Mouse (Mus musculus): ENCODE measurements around the gene Ms4a4c. TPM values are rescaled to one million over a fixed set of nuclear protein-coding genes. Genes with fewer than 3 reads are reported as not detected.

Gene Ms4a4c
- 1.8 TPM in 1 of 2 replicates, not detected in the other for polyA plus RNA-seq (2012; ENCODE audit: insufficient read depth, low replicate concordance)

- no peaks in the 10 kb centered on the region for H3K36me3 ChIP-seq (replicated peaks; ENCODE audit: low read length)
- H3K4me1 ChIP-seq: no peaks in the 10 kb centered on the region
- no peaks in the 10 kb centered on the region for H3K27me3 ChIP-seq (replicated peaks)
These were observed at the start of gene Ms4a4c for GRCm38 (mm10) chr19:11404527-11404926. Ms4a4c (plus strand) TSS chr19:11404770.

GRCm38 (mm10) chr19:11355730-11356129 is 48.8 kb upstream of the Ms4a4c start:
- Histone ChIP-seq H3K9me3 (no peaks in the 10 kb centered on the region), H3K36me3 (replicated peaks; ENCODE audit: low read length) (no peaks in the 10 kb centered on the region), H3K27me3 (replicated peaks) (no peaks in the 10 kb centered on the region), H3K4me3 (replicated peaks) (no peak overlapping the region), H3K4me1 (no peaks in the 10 kb centered on the region)
- TF ChIP-seq GATA1 (IDR thresholded peaks at IDR 0.05; ENCODE audit: borderline replicate concordance, low read length): no peak
- no peak for TF ChIP-seq FLI1 (IDR thresholded peaks at IDR 0.05; ENCODE audit: low read length)

More at GRCm38 (mm10) chr19:11404527-11404926, at the start of gene Ms4a4c:
- Histone ChIP-seq H3K4me3 (replicated peaks) (no peak within 1 kb of the TSS), H3K9me3 (no peaks in the 10 kb centered on the region)
- TF ChIP-seq GATA1 (IDR thresholded peaks at IDR 0.05; ENCODE audit: borderline replicate concordance, low read length) (no peak), FLI1 (IDR thresholded peaks at IDR 0.05; ENCODE audit: low read length) (no peak)

GRCm38 (mm10) chr19:11360106-11360505 is 44.5 kb upstream of the Ms4a4c start:
- H3K4me1 ChIP-seq: no peaks in the 10 kb centered on the region

GRCm38 (mm10) chr19:11362002-11362401 is 42.6 kb upstream of the Ms4a4c start:
- Histone ChIP-seq H3K27me3 (replicated peaks) (no peaks in the 10 kb centered on the region), H3K4me1 (no peaks in the 10 kb centered on the region), H3K9me3 (no peaks in the 10 kb centered on the region), H3K36me3 (replicated peaks; ENCODE audit: low read length) (no peaks in the 10 kb centered on the region), H3K4me3 (replicated peaks) (no peak overlapping the region)
- TF ChIP-seq GATA1 (IDR thresholded peaks at IDR 0.05; ENCODE audit: borderline replicate concordance, low read length) (no peak), FLI1 (IDR thresholded peaks at IDR 0.05; ENCODE audit: low read length) (no peak)

More at GRCm38 (mm10) chr19:11360106-11360505, 44.5 kb upstream of the Ms4a4c start:
- no peaks in the 10 kb centered on the region for H3K36me3 ChIP-seq (replicated peaks; ENCODE audit: low read length)
- no peaks in the 10 kb centered on the region for H3K9me3 ChIP-seq
- H3K27me3 ChIP-seq (replicated peaks): no peaks in the 10 kb centered on the region
- TF ChIP-seq GATA1 (IDR thresholded peaks at IDR 0.05; ENCODE audit: borderline replicate concordance, low read length): no peak
- TF ChIP-seq FLI1 (IDR thresholded peaks at IDR 0.05; ENCODE audit: low read length): no peak
- no peak overlapping the region for H3K4me3 ChIP-seq (replicated peaks)

GRCm38 (mm10) chr19:11368310-11368709 is 36.3 kb upstream of the Ms4a4c start:
- Histone ChIP-seq H3K27me3 (replicated peaks) (no peaks in the 10 kb centered on the region), H3K4me3 (replicated peaks) (no peak overlapping the region), H3K36me3 (replicated peaks; ENCODE audit: low read length) (no peaks in the 10 kb centered on the region), H3K9me3 (no peaks in the 10 kb centered on the region), H3K4me1 (no peaks in the 10 kb centered on the region)
- TF ChIP-seq FLI1 (IDR thresholded peaks at IDR 0.05; ENCODE audit: low read length) (no peak), GATA1 (IDR thresholded peaks at IDR 0.05; ENCODE audit: borderline replicate concordance, low read length) (no peak)

- H3K4me3 ChIP-seq (replicated peaks): no peak overlapping the region
- no peaks in the 10 kb centered on the region for H3K27me3 ChIP-seq (replicated peaks)
- H3K36me3 ChIP-seq (replicated peaks; ENCODE audit: low read length): no peaks in the 10 kb centered on the region
- H3K9me3 ChIP-seq: no peaks in the 10 kb centered on the region
- no peak for TF ChIP-seq FLI1 (IDR thresholded peaks at IDR 0.05; ENCODE audit: low read length)
- no peak for TF ChIP-seq GATA1 (IDR thresholded peaks at IDR 0.05; ENCODE audit: borderline replicate concordance, low read length)
- no peaks in the 10 kb centered on the region for H3K4me1 ChIP-seq
These were observed 33.4 kb upstream of the Ms4a4c start for GRCm38 (mm10) chr19:11371181-11371580.

GRCm38 (mm10) chr19:11375273-11375672 is 29.3 kb upstream of the Ms4a4c start, which contains the start of gene Ms4a4a:
Ms4a4a (plus strand) TSS chr19:11375523.
- Histone ChIP-seq H3K4me3 (replicated peaks) (peak within 1 kb of the TSS; percentile 28), H3K36me3 (replicated peaks; ENCODE audit: low read length) (no peaks in the 10 kb centered on the region), H3K4me1 (no peaks in the 10 kb centered on the region), H3K9me3 (no peaks in the 10 kb centered on the region), H3K27me3 (replicated peaks) (no peaks in the 10 kb centered on the region)
- no peak for TF ChIP-seq FLI1 (IDR thresholded peaks at IDR 0.05; ENCODE audit: low read length)
- TF ChIP-seq GATA1 (IDR thresholded peaks at IDR 0.05; ENCODE audit: borderline replicate concordance, low read length): no peak

- no peaks in the 10 kb centered on the region for H3K27me3 ChIP-seq (replicated peaks)
- no peaks in the 10 kb centered on the region for H3K36me3 ChIP-seq (replicated peaks; ENCODE audit: low read length)
- no peaks in the 10 kb centered on the region for H3K9me3 ChIP-seq
- TF ChIP-seq FLI1 (IDR thresholded peaks at IDR 0.05; ENCODE audit: low read length): no peak
- TF ChIP-seq GATA1 (IDR thresholded peaks at IDR 0.05; ENCODE audit: borderline replicate concordance, low read length): no peak
- H3K4me1 ChIP-seq: no peaks in the 10 kb centered on the region
- H3K4me3 ChIP-seq (replicated peaks): no peak overlapping the region
These were observed 28.2 kb upstream of the Ms4a4c start for GRCm38 (mm10) chr19:11376399-11376798.

GRCm38 (mm10) chr19:11387109-11387508 is 17.5 kb upstream of the Ms4a4c start:
- Histone ChIP-seq H3K36me3 (replicated peaks; ENCODE audit: low read length) (no peaks in the 10 kb centered on the region), H3K9me3 (no peaks in the 10 kb centered on the region), H3K27me3 (replicated peaks) (no peaks in the 10 kb centered on the region), H3K4me1 (no peaks in the 10 kb centered on the region), H3K4me3 (replicated peaks) (no peak overlapping the region)
- no peak for TF ChIP-seq GATA1 (IDR thresholded peaks at IDR 0.05; ENCODE audit: borderline replicate concordance, low read length)
- TF ChIP-seq FLI1 (IDR thresholded peaks at IDR 0.05; ENCODE audit: low read length): no peak

GRCm38 (mm10) chr19:11387685-11388084 is 16.9 kb upstream of the Ms4a4c start:
- Histone ChIP-seq H3K27me3 (replicated peaks) (no peaks in the 10 kb centered on the region), H3K36me3 (replicated peaks; ENCODE audit: low read length) (no peaks in the 10 kb centered on the region), H3K4me1 (no peaks in the 10 kb centered on the region), H3K4me3 (replicated peaks) (no peak overlapping the region), H3K9me3 (no peaks in the 10 kb centered on the region)
- TF ChIP-seq GATA1 (IDR thresholded peaks at IDR 0.05; ENCODE audit: borderline replicate concordance, low read length): no peak
- no peak for TF ChIP-seq FLI1 (IDR thresholded peaks at IDR 0.05; ENCODE audit: low read length)

- Histone ChIP-seq H3K4me3 (replicated peaks) (no peak overlapping the region), H3K9me3 (no peaks in the 10 kb centered on the region), H3K4me1 (no peaks in the 10 kb centered on the region), H3K36me3 (replicated peaks; ENCODE audit: low read length) (no peaks in the 10 kb centered on the region), H3K27me3 (replicated peaks) (no peaks in the 10 kb centered on the region)
- TF ChIP-seq GATA1 (IDR thresholded peaks at IDR 0.05; ENCODE audit: borderline replicate concordance, low read length) (no peak), FLI1 (IDR thresholded peaks at IDR 0.05; ENCODE audit: low read length) (no peak)
These were observed 15.6 kb upstream of the Ms4a4c start for GRCm38 (mm10) chr19:11388949-11389348.
